Mouse (Mus musculus): ENCODE measurements around the gene Trim32. TPM values are rescaled to one million over a fixed set of nuclear protein-coding genes. Genes with fewer than 3 reads are reported as not detected.

The Trim32 gene
- 49.4 and 52.7 TPM in 2 replicates for polyA plus RNA-seq (2014; fragmentation: Nextera tagmentation; extraction: Ambion mirVana)

DNA sequence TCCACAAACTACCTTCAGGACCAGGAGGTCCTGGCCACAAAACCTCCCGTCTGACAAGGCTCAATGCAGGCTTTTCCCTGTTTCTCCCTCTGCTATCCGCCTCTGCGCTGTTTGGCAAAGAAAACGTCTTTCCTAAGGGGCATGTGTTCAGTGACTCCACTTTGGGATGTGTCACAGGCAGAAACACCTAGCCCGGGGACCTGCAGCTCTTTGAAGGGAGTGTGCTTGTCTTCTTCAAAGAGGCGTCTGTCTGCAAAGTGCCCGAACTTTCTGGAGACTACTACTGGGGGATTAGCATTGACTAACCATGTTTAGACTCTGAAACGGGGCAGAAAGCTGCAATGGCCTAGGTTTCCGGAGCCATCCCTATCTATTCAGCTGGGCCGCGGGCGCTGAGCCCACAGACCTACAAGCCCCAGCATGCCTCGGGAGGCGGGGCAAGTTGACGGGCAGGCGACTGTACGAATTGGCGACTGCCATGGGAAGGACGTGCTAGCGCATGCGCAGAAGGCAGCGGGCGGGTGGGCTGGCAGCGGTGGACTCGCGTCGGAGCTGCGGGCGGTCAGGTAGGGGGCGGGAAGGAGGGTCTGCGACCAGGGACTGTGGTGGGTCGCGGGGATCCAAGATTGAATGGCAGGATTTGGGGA lies at the start of gene Trim32:
Gene Trim32, plus strand, starts transcription at position 483 of the 647 bp plus-strand sequence.
- no peak within 1 kb of the TSS for H3K27ac ChIP-seq (ENCODE audit: low read length)

DNA sequence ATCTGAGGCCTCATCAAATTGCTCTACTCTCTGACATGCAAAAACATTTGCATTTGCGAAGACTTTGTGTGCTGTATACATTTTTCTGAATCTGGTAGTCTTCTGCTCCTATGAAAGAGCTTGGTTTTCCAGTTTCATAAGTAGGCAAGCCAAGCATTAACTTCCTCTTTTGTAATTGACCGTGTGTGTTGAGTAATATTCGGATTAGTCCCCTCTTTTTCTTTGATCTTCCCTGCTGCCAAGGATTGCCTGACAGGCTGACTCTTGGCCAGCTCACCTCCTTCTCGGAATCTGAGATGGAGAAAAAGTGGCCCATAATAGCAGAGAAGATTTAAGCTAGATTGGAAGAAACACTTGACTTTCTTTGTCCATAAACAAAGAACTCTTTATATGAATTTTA lies 39.3 kb upstream of the Trim32 start:
- ATAC-seq (ENCODE audit: insufficient number of reproducible peaks, insufficient read depth, low FRiP score, low read depth) = no peak
- WGBS = 69% methylated on average over 4 of the region's 4 CpGs
- H3K27me3 ChIP-seq (ENCODE audit: control insufficient read depth, insufficient read depth, low read length) = no peaks in the 10 kb centered on the region
- H3K4me1 ChIP-seq (ENCODE audit: control insufficient read depth, insufficient read depth, low read length) = no peaks in the 10 kb centered on the region
- H3K27ac ChIP-seq (ENCODE audit: low read length) = no peak overlapping the region
- H3K9ac ChIP-seq (replicated peaks; ENCODE audit: low read depth, low read length) = no peak overlapping the region
- H3K4me3 ChIP-seq (ENCODE audit: low read depth, low read length) = no peak overlapping the region
- H3K9me3 ChIP-seq (ENCODE audit: control insufficient read depth, low read depth, low read length) = no peaks in the 10 kb centered on the region
- H3K4me2 ChIP-seq (replicated peaks; ENCODE audit: low read depth, low read length) = no peak overlapping the region
- H3K36me3 ChIP-seq (ENCODE audit: control insufficient read depth, insufficient read depth, low read length) = no peaks in the 10 kb centered on the region

More for the DNA sequence above, at the start of gene Trim32:
- 3% methylated on average over 33 of the region's 33 CpGs for WGBS
- H3K4me3 ChIP-seq (ENCODE audit: low read depth, low read length) = peak within 1 kb of the TSS; percentile 61
- no peaks in the 10 kb centered on the region for H3K36me3 ChIP-seq (ENCODE audit: control insufficient read depth, insufficient read depth, low read length)
- ATAC-seq (ENCODE audit: insufficient number of reproducible peaks, insufficient read depth, low FRiP score, low read depth) = peak; percentile 95
- H3K4me2 ChIP-seq (replicated peaks; ENCODE audit: low read depth, low read length) = peak within 1 kb of the TSS; percentile 66
- H3K4me1 ChIP-seq (ENCODE audit: control insufficient read depth, insufficient read depth, low read length) = peaks cover 10% of the 10 kb centered on the region; the same call in 1 of the 2 replicates
- H3K27me3 ChIP-seq (ENCODE audit: control insufficient read depth, insufficient read depth, low read length) = no peaks in the 10 kb centered on the region
- H3K9me3 ChIP-seq (ENCODE audit: control insufficient read depth, low read depth, low read length) = no peaks in the 10 kb centered on the region
- H3K9ac ChIP-seq (replicated peaks; ENCODE audit: low read depth, low read length) = peak within 1 kb of the TSS; percentile 73

DNA sequence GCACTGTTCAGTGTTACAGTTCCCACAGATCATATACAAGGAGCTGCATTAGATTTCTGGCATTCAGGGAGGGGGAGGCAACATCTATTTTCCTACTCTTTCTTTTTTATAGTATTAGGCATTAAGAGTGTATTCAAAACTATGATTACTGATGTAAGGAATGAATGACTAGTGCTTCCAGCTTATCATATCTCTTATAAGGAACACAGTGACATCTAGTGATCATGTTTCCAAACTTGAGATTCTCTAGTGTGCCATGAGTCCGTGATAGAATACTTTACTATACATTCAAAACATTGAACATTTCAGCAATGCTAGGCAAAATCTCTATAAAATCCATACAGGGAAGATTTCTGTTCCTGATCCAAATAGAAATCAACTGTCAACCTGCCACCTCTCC lies 24.5 kb upstream of the Trim32 start:
- WGBS = 63% methylated on average over 1 of the region's 1 CpGs
- Histone ChIP-seq H3K4me1 (ENCODE audit: control insufficient read depth, insufficient read depth, low read length) (no peaks in the 10 kb centered on the region), H3K36me3 (ENCODE audit: control insufficient read depth, insufficient read depth, low read length) (no peaks in the 10 kb centered on the region), H3K4me2 (replicated peaks; ENCODE audit: low read depth, low read length) (no peak overlapping the region), H3K27me3 (ENCODE audit: control insufficient read depth, insufficient read depth, low read length) (no peaks in the 10 kb centered on the region), H3K9ac (replicated peaks; ENCODE audit: low read depth, low read length) (no peak overlapping the region), H3K27ac (ENCODE audit: low read length) (no peak overlapping the region), H3K4me3 (ENCODE audit: low read depth, low read length) (no peak overlapping the region), H3K9me3 (ENCODE audit: control insufficient read depth, low read depth, low read length) (no peaks in the 10 kb centered on the region)
- ATAC-seq (ENCODE audit: insufficient number of reproducible peaks, insufficient read depth, low FRiP score, low read depth) = no peak

DNA sequence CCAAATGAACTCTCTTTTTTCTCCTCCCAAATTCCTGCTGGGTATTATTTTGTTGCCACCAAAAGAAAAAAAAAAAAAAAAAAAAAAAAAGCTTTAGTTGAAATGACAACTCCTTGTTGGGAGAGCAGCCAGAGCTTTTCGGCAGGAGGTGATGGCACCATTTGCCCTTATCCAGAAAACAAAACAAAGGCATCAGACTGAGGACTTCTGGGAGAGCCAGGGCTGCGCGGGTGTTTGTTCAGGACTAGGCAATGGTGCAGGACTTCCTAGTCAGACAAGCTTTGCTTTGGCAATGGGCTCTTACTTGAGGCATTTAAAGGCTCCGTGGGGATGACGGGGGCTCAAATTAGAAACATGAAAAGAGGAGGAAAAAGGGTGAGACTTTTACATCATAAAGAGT lies 17.8 kb upstream of the Trim32 start:
- no peaks in the 10 kb centered on the region for H3K36me3 ChIP-seq (ENCODE audit: control insufficient read depth, insufficient read depth, low read length)
- H3K4me3 ChIP-seq (ENCODE audit: low read depth, low read length) = no peak overlapping the region
- H3K9me3 ChIP-seq (ENCODE audit: control insufficient read depth, low read depth, low read length) = no peaks in the 10 kb centered on the region
- no peak for ATAC-seq (ENCODE audit: insufficient number of reproducible peaks, insufficient read depth, low FRiP score, low read depth)
- no peak overlapping the region for H3K9ac ChIP-seq (replicated peaks; ENCODE audit: low read depth, low read length)
- H3K27ac ChIP-seq (ENCODE audit: low read length) = no peak overlapping the region
- H3K27me3 ChIP-seq (ENCODE audit: control insufficient read depth, insufficient read depth, low read length) = no peaks in the 10 kb centered on the region
- no peak overlapping the region for H3K4me2 ChIP-seq (replicated peaks; ENCODE audit: low read depth, low read length)
- H3K4me1 ChIP-seq (ENCODE audit: control insufficient read depth, insufficient read depth, low read length) = no peaks in the 10 kb centered on the region
- WGBS = 62% methylated on average over 5 of the region's 5 CpGs

DNA sequence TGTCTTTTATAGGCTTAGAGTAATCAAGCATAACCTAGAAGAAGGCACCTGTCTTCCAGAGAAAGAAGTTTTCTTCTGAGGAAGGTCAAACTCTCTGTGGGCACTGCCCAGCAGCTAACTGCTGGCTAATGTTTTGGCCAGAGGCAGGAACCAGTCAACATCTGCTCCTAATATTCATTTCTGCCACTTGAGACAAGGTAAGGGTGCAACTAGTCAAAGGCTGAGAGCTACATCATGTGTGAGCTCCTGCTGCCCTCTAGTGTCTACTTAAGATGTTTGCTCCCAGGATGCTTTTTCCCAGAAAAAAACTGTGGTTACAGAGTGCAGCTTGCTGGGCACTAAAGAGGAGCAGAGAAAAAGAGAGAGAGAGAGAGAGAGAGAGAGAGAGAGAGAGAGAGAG lies 15.0 kb upstream of the Trim32 start:
- H3K27ac ChIP-seq (ENCODE audit: low read length) = no peak overlapping the region
- no peaks in the 10 kb centered on the region for H3K9me3 ChIP-seq (ENCODE audit: control insufficient read depth, low read depth, low read length)
- no peak overlapping the region for H3K9ac ChIP-seq (replicated peaks; ENCODE audit: low read depth, low read length)
- peak; percentile 56; the same call in 1 of the 2 replicates for ATAC-seq (ENCODE audit: insufficient number of reproducible peaks, insufficient read depth, low FRiP score, low read depth)
- H3K4me2 ChIP-seq (replicated peaks; ENCODE audit: low read depth, low read length) = no peak overlapping the region
- H3K4me1 ChIP-seq (ENCODE audit: control insufficient read depth, insufficient read depth, low read length) = no peaks in the 10 kb centered on the region
- H3K4me3 ChIP-seq (ENCODE audit: low read depth, low read length) = no peak overlapping the region
- H3K36me3 ChIP-seq (ENCODE audit: control insufficient read depth, insufficient read depth, low read length) = no peaks in the 10 kb centered on the region
- H3K27me3 ChIP-seq (ENCODE audit: control insufficient read depth, insufficient read depth, low read length) = no peaks in the 10 kb centered on the region

DNA sequence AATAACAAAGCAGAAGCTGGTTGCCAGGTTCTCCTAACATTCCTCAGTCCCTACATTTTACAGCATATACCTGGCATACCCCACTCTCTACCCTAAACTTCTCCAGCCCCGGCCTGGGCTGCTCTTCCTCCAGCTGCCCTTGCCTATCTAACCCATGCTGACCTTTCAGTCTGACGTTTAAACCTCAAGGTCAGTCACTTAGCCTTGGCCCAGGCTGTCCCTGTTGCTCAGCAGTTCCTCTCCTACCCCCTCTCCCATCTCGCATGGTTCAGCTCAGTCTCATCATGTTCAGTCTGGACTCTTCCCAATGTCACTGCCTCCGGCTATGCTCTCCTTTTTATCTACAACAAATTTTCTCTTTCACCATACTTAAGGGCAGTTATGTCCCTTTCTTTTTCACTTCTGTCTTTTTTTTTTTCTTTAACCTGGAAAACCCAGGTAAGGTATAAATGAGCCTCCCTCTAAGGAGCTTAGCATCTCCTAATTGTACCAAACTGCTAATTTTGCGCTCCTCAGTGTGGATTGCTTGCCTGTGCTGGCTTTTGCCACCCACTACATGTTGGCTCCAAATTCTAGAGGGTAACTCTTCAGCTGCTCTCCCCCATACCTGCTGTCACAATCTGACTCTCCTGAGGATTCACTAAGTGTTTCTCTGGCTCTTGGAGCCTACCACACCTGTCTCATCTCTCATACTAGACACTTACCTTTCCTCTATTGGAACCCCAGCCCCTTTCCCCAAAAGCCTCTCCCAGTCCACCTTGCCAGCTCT lies 10.0 kb upstream of the Trim32 start:
- H3K36me3 ChIP-seq (ENCODE audit: control insufficient read depth, insufficient read depth, low read length) = no peaks in the 10 kb centered on the region
- no peak overlapping the region for H3K4me3 ChIP-seq (ENCODE audit: low read depth, low read length)
- no peaks in the 10 kb centered on the region for H3K27me3 ChIP-seq (ENCODE audit: control insufficient read depth, insufficient read depth, low read length)
- no peaks in the 10 kb centered on the region for H3K9me3 ChIP-seq (ENCODE audit: control insufficient read depth, low read depth, low read length)
- ATAC-seq (ENCODE audit: insufficient number of reproducible peaks, insufficient read depth, low FRiP score, low read depth) = no peak
- WGBS = 63% methylated on average over 5 of the region's 5 CpGs
- H3K4me1 ChIP-seq (ENCODE audit: control insufficient read depth, insufficient read depth, low read length) = no peaks in the 10 kb centered on the region
- H3K27ac ChIP-seq (ENCODE audit: low read length) = no peak overlapping the region
- H3K4me2 ChIP-seq (replicated peaks; ENCODE audit: low read depth, low read length) = no peak overlapping the region
- no peak overlapping the region for H3K9ac ChIP-seq (replicated peaks; ENCODE audit: low read depth, low read length)

DNA sequence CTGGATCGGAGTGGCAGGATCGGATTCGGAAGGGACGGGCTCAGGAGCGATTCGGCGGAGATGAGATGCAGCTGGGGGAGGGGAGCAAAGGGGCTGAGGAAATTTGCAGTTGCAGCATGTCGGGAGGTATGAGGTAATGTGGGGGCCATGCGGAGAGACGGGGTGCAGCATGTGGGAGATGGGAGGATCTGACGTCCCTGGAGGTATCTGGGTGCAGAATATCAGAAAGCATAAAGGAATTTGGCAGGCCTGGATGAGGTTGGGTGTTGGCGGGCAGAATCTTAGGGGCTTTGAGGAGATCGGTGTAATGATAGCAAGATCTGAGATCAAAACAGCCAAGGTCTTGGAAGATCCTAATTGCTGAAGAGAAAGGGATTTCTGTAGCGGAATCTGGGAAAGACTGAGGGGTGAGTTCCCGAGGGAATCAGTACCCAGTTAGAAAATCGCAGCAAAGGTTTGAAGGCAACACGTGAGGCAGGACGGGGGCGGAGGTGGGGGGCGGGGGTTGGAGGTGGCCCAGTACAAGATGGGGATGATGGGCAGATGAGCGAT lies 441 bp downstream of the Trim32 start:
- peak overlapping the region; percentile 61 for H3K4me3 ChIP-seq (ENCODE audit: low read depth, low read length)
- H3K9ac ChIP-seq (replicated peaks; ENCODE audit: low read depth, low read length) = peak overlapping the region; percentile 73
- H3K27me3 ChIP-seq (ENCODE audit: control insufficient read depth, insufficient read depth, low read length) = no peaks in the 10 kb centered on the region
- WGBS = under 1% methylated on average over 21 of the region's 21 CpGs
- ATAC-seq (ENCODE audit: insufficient number of reproducible peaks, insufficient read depth, low FRiP score, low read depth) = peak; percentile 78
- peaks cover 10% of the 10 kb centered on the region; the same call in 1 of the 2 replicates for H3K4me1 ChIP-seq (ENCODE audit: control insufficient read depth, insufficient read depth, low read length)
- H3K4me2 ChIP-seq (replicated peaks; ENCODE audit: low read depth, low read length) = peak overlapping the region; percentile 66
- H3K27ac ChIP-seq (ENCODE audit: low read length) = no peak overlapping the region
- no peaks in the 10 kb centered on the region for H3K9me3 ChIP-seq (ENCODE audit: control insufficient read depth, low read depth, low read length)
- no peaks in the 10 kb centered on the region for H3K36me3 ChIP-seq (ENCODE audit: control insufficient read depth, insufficient read depth, low read length)

DNA sequence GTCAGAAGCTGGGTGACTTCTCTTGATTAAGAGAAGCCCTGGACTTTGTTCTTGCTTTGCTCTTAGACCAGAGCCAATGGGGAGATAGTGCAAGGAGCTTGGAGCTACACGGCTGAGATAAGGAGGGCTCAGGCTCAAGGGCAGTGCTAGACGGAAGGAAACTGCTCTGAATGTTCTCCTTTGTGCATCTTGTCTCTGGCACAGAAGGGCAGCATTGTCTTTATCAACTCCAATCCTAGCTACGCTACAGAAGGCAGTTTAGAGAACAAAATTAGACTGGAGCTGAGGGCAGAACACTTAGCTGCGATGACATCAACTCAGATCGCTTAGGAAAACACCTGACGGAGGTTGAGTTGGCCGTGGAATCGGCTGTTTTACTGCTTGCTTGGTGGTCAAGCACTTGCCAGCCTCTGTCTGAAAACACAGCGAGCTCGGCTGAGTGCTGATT lies 2.4 kb downstream of the Trim32 start:
- H3K4me1 ChIP-seq (ENCODE audit: control insufficient read depth, insufficient read depth, low read length) = peaks cover 10% of the 10 kb centered on the region; the same call in 1 of the 2 replicates
- H3K4me2 ChIP-seq (replicated peaks; ENCODE audit: low read depth, low read length) = no peak overlapping the region; the same call in 1 of the 2 replicates

More for the DNA sequence above, 2.4 kb downstream of the Trim32 start:
- no peak for ATAC-seq (ENCODE audit: insufficient number of reproducible peaks, insufficient read depth, low FRiP score, low read depth)
- H3K9me3 ChIP-seq (ENCODE audit: control insufficient read depth, low read depth, low read length) = no peaks in the 10 kb centered on the region
- no peak overlapping the region for H3K9ac ChIP-seq (replicated peaks; ENCODE audit: low read depth, low read length)
- H3K27me3 ChIP-seq (ENCODE audit: control insufficient read depth, insufficient read depth, low read length) = no peaks in the 10 kb centered on the region
- H3K36me3 ChIP-seq (ENCODE audit: control insufficient read depth, insufficient read depth, low read length) = no peaks in the 10 kb centered on the region
- WGBS = 72% methylated on average over 10 of the region's 10 CpGs
- no peak overlapping the region for H3K4me3 ChIP-seq (ENCODE audit: low read depth, low read length)
- H3K27ac ChIP-seq (ENCODE audit: low read length) = no peak overlapping the region

Measured in stomach, embryonic 14.5 days (tissue).